Mouse (Mus musculus): ENCODE results near the gene Plod1. TPM values are rescaled to one million over a fixed set of nuclear protein-coding genes. Genes with fewer than 3 reads are reported as not detected.

Plod1 gene
- total and polyA plus RNA-seq, 2 experiments = 24.5 to 32.9 TPM

DNA sequence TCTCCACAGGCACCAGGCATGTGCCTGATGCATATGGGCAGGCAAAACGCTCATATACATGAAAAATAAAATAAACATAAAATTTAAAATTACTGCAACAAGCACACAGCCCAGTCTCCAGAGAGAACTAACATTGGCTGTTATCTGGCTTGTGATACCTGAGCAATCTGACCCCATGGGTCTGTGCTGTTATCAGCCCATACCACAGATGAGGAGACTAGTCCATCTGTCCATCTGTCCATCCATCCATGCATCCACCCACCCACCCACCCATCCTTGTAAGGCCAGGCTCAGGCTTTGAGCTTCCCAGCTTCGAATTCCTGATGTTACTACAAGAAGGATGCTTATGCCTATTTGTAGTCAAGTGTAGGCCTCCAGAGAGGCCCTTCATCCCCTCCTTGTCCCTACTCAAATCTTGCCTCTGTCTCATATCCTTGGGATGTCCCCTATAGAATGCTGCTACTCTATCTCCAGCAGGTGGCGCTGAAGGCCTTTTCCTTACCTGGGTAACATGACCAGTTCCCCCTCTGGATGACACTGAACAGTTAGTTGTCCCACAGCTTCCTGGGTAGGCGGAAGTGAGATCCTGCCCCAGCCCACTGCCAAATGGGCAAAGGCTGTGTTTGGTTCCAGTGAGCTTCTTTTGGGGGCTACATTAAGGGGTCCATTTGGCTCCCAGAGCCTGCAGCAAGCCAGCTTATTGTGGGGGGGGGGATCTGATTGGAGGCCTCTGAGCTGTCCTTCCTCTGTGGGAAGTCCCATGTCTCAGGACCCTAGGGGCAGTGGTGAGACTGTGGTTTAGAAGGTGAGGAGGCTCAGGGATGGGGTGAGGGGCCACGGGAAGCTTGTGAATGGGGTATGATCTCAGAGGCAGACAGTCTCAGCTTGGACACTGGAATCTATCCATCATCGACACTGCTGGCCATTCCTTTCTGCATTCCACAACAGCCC lies 23.6 kb upstream of the Plod1 start:
- no peaks in the 10 kb centered on the region for H3K4me1 ChIP-seq (ENCODE audit: control insufficient read depth, insufficient read depth, low read length)
- no peak overlapping the region for H3K9ac ChIP-seq (ENCODE audit: low read depth, low read length)
- DNase-seq (ENCODE audit: extremely low read depth, low read depth, low spot score) = peak; percentile 33
- no peaks in the 10 kb centered on the region for H3K27me3 ChIP-seq (ENCODE audit: control insufficient read depth, insufficient read depth, low read length)
- 38% methylated on average over 6 of the region's 6 CpGs for WGBS
- H3K4me3 ChIP-seq (ENCODE audit: insufficient read depth, low read depth, low read length) = no peak overlapping the region
- no peak overlapping the region for H3K27ac ChIP-seq (replicated peaks; ENCODE audit: insufficient read depth, low read depth, low read length)
- peak; percentile 58 for TF ChIP-seq CTCF (IDR thresholded peaks at IDR 0.05; ENCODE audit: low read depth, low read length)
- TF ChIP-seq POLR2A (IDR thresholded peaks at IDR 0.05; ENCODE audit: extremely low read depth, insufficient read depth, low read length) = no peak
- no peaks in the 10 kb centered on the region for H3K79me2 ChIP-seq (ENCODE audit: control insufficient read depth, insufficient read depth, low read length)
- no peaks in the 10 kb centered on the region for H3K36me3 ChIP-seq (ENCODE audit: control insufficient read depth, insufficient read depth, low read length)

DNA sequence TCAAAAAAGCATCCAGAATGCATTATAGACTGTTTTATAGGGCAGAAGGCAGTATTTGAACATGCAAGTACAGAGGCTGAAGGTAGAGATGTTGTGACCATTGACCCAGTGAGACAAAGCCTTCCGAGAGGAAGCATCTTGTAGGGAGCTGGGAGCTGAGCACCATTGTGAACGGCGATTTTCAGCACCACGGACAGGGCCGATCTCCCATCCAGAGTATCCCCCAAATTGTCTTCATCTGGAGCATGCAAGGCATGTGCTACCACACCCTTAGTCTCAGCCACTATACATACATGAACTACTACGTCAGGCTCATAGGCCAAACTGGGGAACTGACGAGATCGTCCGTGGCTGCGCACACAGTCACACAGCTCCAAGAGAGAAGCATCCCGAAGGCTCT lies 20.6 kb upstream of the Plod1 start:
- Histone ChIP-seq H3K27ac (replicated peaks; ENCODE audit: insufficient read depth, low read depth, low read length) (no peak overlapping the region), H3K4me1 (ENCODE audit: control insufficient read depth, insufficient read depth, low read length) (no peaks in the 10 kb centered on the region), H3K4me3 (ENCODE audit: insufficient read depth, low read depth, low read length) (no peak overlapping the region), H3K36me3 (ENCODE audit: control insufficient read depth, insufficient read depth, low read length) (no peaks in the 10 kb centered on the region), H3K9ac (ENCODE audit: low read depth, low read length) (no peak overlapping the region), H3K79me2 (ENCODE audit: control insufficient read depth, insufficient read depth, low read length) (no peaks in the 10 kb centered on the region), H3K27me3 (ENCODE audit: control insufficient read depth, insufficient read depth, low read length) (no peaks in the 10 kb centered on the region)
- DNase-seq (ENCODE audit: extremely low read depth, low read depth, low spot score) = no peak
- 43% methylated on average over 11 of the region's 11 CpGs for WGBS
- TF ChIP-seq CTCF (IDR thresholded peaks at IDR 0.05; ENCODE audit: low read depth, low read length) (no peak), POLR2A (IDR thresholded peaks at IDR 0.05; ENCODE audit: extremely low read depth, insufficient read depth, low read length) (no peak)

- DNase-seq (ENCODE audit: extremely low read depth, low read depth, low spot score) = peak; percentile 32
- peak; percentile 30 for TF ChIP-seq CTCF (IDR thresholded peaks at IDR 0.05; ENCODE audit: low read depth, low read length)
- no peak for TF ChIP-seq POLR2A (IDR thresholded peaks at IDR 0.05; ENCODE audit: extremely low read depth, insufficient read depth, low read length)
- WGBS = 6% methylated on average over 4 of the region's 4 CpGs
Observed at GRCm38 (mm10) chr4:147953590-147953989, 17.0 kb upstream of the Plod1 start.

DNA sequence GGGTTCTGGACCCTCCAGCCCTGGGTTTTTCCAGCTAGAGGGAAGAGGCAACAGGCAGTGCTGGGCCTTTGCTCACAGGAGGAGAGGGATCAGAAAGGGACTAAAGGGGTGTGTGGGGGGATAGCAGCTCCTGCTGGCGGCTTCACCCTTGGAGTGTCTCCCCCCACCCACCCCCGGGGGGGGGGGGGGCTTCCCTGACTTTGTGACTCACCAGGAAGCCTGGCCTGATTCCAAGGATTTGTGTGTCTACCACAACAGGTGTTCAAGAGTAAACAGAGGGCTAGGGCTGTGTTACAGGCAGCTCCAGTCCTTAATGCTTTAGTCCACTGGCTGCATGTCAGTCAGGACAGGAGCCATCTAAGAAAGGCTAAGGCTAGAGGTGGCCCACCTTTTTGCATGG lies 10.9 kb upstream of the Plod1 start:
- no peaks in the 10 kb centered on the region for H3K27me3 ChIP-seq (ENCODE audit: control insufficient read depth, insufficient read depth, low read length)
- no peak overlapping the region for H3K4me3 ChIP-seq (ENCODE audit: insufficient read depth, low read depth, low read length)
- no peak for TF ChIP-seq CTCF (IDR thresholded peaks at IDR 0.05; ENCODE audit: low read depth, low read length)
- TF ChIP-seq POLR2A (IDR thresholded peaks at IDR 0.05; ENCODE audit: extremely low read depth, insufficient read depth, low read length) = no peak
- H3K79me2 ChIP-seq (ENCODE audit: control insufficient read depth, insufficient read depth, low read length) = peaks cover 4% of the 10 kb centered on the region; the same call in 1 of the 2 replicates
- WGBS = 48% methylated on average over 2 of the region's 2 CpGs
- DNase-seq (ENCODE audit: extremely low read depth, low read depth, low spot score) = no peak
- H3K4me1 ChIP-seq (ENCODE audit: control insufficient read depth, insufficient read depth, low read length) = peaks cover 8% of the 10 kb centered on the region; the same call in 1 of the 2 replicates
- no peak overlapping the region for H3K27ac ChIP-seq (replicated peaks; ENCODE audit: insufficient read depth, low read depth, low read length)
- no peak overlapping the region for H3K9ac ChIP-seq (ENCODE audit: low read depth, low read length)
- H3K36me3 ChIP-seq (ENCODE audit: control insufficient read depth, insufficient read depth, low read length) = peaks cover 11% of the 10 kb centered on the region; the same call in 1 of the 2 replicates

More at GRCm38 (mm10) chr4:147953590-147953989, 17.0 kb upstream of the Plod1 start:
- no peak overlapping the region for H3K9ac ChIP-seq (ENCODE audit: low read depth, low read length)
- H3K4me3 ChIP-seq (ENCODE audit: insufficient read depth, low read depth, low read length) = no peak overlapping the region
- no peak overlapping the region for H3K27ac ChIP-seq (replicated peaks; ENCODE audit: insufficient read depth, low read depth, low read length)
- no peaks in the 10 kb centered on the region for H3K27me3 ChIP-seq (ENCODE audit: control insufficient read depth, insufficient read depth, low read length)
- no peaks in the 10 kb centered on the region for H3K4me1 ChIP-seq (ENCODE audit: control insufficient read depth, insufficient read depth, low read length)
- no peaks in the 10 kb centered on the region for H3K79me2 ChIP-seq (ENCODE audit: control insufficient read depth, insufficient read depth, low read length)
- H3K36me3 ChIP-seq (ENCODE audit: control insufficient read depth, insufficient read depth, low read length) = no peaks in the 10 kb centered on the region; the same call in 1 of the 2 replicates

DNA sequence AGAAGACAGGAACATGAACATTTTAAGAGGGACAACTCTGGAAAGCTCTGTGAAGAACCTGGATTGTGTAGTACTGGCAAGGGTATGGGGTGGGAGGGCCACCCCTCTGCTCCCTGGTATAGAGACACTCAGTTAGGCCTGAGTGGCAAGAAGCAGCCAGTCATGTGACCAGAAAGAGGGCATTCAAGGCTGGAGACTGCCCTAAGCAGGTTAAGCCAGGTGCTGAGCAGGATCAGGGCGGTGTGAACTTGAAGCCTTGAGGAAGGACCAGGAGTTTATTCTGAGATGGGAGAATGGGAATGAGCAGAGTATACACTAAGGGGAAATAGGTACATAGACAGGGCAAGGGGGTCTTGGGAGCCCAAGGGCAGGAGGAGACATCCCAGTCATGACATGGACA lies 6.4 kb upstream of the Plod1 start:
- H3K79me2 ChIP-seq (ENCODE audit: control insufficient read depth, insufficient read depth, low read length) = peaks cover 16% of the 10 kb centered on the region
- WGBS = 93% methylated on average over 1 of the region's 1 CpGs

More for the DNA sequence above, 6.4 kb upstream of the Plod1 start:
- H3K27me3 ChIP-seq (ENCODE audit: control insufficient read depth, insufficient read depth, low read length) = no peaks in the 10 kb centered on the region
- DNase-seq (ENCODE audit: extremely low read depth, low read depth, low spot score) = no peak
- H3K9ac ChIP-seq (ENCODE audit: low read depth, low read length) = no peak overlapping the region
- H3K4me3 ChIP-seq (ENCODE audit: insufficient read depth, low read depth, low read length) = no peak overlapping the region
- H3K27ac ChIP-seq (replicated peaks; ENCODE audit: insufficient read depth, low read depth, low read length) = no peak overlapping the region
- H3K4me1 ChIP-seq (ENCODE audit: control insufficient read depth, insufficient read depth, low read length) = peaks cover 26% of the 10 kb centered on the region
- TF ChIP-seq CTCF (IDR thresholded peaks at IDR 0.05; ENCODE audit: low read depth, low read length) = no peak
- TF ChIP-seq POLR2A (IDR thresholded peaks at IDR 0.05; ENCODE audit: extremely low read depth, insufficient read depth, low read length) = no peak
- peaks cover 11% of the 10 kb centered on the region; the same call in 1 of the 2 replicates for H3K36me3 ChIP-seq (ENCODE audit: control insufficient read depth, insufficient read depth, low read length)
